Mouse (Mus musculus) kidney, postnatal 4 days (tissue): Measurements from ENCODE around the gene Chn1.
A peak's percentile ranks its signal among the peaks of the same experiment; 100 is the strongest.
"Not testable (repeated sequence)": the region's sequence is repeated elsewhere in the genome, so short reads cannot be mapped to it uniquely, and the experiment has no call there.

Experiments used
- DNase-seq, 2 experiments: peaks; one replicate each; pipeline ENCODE4 v3.0.0; 2021; ENCODE audit warnings: mixed read lengths in 2 of 2

The Chn1 gene

DNA sequence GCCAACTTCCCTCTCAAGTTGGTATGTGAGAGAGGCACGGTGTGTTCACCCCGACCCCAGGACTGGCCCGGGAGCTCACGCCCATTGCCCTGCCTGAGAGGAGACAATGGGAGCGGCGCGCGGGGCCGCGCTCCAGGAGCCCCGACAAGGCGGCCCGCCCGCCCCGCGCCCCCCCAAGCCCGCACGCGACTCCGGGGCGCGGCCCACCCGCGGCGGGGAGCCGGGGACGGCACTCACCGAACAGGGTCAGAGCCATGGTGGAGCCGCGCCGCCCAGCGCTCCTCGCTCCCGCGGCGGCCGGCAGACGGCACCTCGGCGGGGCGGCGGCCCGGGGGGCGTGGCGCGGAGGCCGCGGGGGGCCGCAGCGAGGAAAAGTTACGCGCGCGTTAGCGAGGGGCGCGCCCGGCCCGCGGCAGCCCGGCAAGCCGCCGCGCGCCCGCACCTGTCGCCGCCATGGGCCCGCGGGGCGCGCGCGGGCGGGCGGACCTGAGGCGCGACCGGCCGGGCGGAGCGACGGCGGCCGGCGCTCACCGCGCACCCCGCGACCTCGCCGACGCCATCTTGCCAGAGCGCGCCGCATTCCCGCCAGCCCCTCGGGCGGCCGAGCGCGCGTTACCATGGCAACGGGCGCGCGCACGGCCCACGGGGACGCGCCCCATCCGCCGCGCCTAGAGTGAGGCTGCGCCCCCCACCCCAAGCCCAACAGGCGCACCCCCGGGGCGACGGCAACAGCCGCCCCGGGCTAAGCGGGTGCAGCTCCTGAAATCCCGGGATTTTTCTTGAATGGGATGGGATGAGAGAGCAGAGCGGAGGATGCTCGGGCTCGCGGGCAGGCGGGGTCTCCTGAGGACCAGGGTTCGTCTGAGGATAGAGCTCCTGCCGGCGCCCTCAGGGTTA is at the start of gene Chn1:
Gene Chn1 (minus strand): TSS at position 561 of the 897 bp plus-strand sequence.
- DNase-seq = peak; percentile 77 to 85

- no peak for DNase-seq
These were observed 43.6 kb upstream of the Chn1 start for GRCm38 (mm10) chr2:73818742-73819141.

DNA sequence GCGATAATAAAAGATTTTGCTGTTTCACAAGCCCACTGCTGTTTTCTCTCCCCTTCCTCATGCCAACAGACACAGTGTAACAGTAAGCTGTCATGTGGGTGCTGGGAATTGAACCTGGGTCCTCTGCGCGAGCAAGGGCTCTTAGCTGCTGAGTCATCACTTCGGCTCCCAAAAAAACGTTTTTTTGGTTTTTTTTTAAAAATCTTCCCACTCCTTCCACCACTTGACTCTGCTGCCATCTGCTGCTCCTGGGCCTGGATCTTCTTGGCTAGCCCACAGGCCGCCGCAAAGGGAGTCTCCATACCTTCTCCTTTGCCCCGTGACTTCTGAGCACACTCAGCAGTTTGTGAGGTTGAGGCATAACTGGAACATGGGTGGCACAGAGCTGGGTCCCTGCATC is 32.5 kb upstream of the Chn1 start:
- DNase-seq = peak in 1 of 2 experiments; percentile 14

- DNase-seq = not testable (repeated sequence)
These were observed 25.0 kb upstream of the Chn1 start for GRCm38 (mm10) chr2:73800127-73800526.

- no peak for DNase-seq
These were observed 23.6 kb upstream of the Chn1 start for GRCm38 (mm10) chr2:73798786-73799185.

- DNase-seq = no peak
These were observed 23.0 kb upstream of the Chn1 start for GRCm38 (mm10) chr2:73798136-73798535.

DNA sequence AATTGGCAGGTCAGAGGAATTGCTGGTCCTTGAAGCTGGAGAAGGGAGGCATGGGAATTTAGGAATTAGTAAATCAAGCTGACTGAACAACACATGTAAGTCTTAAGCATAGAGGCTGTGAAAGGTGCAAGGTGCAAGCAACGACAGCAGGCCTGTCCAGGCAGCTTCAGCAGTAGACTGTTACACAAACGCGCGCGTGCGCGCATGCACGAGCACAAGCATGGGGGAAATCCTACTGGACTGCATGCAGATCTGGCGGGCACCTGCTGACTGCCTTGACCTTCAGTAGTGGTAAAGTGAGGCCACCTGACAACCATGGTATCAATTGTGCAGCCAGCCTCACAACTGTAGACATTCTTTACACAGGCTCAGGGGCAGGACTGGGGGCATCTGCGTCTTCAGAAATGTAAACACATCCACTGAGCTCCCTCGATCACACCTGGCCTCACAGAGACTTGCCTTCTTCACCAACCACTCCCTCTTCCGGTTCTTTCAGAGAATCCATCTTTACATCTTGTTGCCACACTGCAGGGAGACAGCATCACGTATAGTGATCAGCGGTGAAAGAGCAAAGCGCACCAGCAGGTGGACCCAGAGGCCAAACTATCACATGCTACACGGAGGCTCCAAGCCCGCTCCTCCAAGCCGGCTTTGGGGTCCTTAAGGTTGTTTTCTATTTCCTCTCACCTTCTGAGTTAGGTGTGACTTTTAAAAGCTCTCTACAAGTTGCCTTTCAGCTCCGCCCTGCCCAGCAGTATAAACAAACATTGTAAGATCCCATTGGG is 16.9 kb upstream of the Chn1 start:
- DNase-seq = peak; percentile 37 to 47

DNA sequence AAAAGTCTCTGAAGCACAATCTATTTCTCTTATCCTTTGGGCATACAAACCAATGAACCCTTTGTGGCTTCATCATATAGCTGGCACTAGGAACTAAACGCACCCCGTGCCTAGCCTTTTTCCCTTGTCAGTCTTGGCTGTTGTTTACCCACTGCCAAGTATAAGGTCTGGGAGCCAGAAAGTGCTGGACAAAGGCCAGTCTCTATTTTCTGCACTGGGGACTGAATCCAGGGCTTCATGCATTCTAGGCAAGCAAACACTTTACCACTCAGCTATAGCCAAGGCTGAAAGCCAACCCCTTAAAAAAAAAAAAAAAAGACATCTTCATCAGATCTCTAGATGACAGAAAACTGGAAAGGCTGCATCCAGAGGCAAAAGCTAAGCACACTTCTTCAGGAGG is 15.2 kb upstream of the Chn1 start:
- no peak for DNase-seq

DNA sequence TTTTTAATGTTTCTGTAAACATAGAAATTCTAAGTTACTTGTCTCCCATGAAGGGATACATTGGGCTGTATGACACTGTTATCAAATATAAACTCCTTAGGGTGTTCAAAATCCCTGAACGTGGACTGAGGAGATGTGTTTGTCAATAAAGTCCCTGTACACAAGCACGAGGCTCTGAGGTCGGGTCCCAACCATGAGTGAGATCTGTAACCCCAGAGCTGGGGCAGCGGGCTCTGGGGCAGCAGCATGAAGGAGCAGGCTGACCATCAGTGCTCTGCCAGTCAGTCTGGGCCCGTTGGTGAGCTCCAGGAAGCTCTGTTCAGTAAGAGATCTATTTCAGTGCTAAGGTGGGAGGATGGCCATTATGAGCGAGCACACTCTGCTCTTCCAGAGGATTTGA is 13.2 kb upstream of the Chn1 start:
- DNase-seq = no peak

DNA sequence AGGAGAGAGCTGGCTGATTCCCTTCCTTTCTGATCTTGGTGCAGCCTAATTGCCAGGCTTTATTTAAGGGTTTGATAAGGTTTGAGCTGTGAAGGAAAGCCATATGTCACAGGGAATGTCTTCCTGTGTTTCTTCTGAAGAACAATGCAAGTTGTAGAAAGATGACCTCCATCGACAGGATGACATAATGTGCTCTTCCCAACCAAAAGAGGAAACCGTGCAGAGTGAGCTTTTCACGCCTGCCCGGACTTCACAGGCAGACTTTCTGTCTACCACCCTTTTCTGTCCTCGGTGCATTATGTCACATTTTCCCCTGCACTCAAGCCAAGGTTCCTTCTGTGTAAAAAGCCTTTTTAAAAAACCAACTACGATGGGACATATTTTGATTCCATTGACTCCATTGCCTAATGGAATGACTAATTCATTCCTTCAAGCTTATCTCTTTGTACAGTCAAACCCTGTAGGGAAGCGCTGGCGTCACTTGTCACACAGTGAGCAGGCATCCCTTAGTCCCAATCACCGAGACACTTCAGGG is 7.3 kb upstream of the Chn1 start:
- DNase-seq = no peak

DNA sequence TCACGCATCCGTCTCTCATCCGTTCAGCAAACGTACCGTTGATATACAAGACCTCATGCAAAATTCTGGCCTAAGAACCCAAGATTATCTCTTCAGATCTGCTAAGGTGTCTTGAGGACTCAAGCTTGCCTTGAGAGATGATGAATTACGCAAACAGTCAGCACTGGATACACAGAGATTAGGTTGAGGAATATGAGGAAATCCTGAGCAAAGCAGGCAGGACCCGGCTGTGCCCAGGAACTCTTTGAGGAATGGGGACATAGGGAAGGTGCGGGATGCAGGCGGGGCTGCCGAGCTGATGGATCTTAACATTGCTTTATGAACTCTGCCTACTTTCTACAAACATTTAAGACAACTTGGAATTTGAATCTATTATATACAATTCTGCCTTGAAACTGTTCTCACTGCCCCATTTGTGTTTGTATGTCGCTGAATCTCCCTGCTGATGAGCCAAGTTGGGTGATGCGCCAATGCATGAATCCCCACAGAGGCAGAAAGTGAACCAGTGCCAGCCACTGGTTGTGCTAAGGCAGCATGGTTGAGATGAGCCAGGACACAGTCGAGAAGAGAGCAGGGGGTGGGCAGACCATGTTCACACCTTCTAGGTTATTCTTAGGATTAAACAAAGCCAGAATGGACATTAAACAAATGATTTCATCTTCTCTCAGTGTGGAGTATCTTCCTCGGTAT is 5.3 kb upstream of the Chn1 start:
- DNase-seq = no peak

DNA sequence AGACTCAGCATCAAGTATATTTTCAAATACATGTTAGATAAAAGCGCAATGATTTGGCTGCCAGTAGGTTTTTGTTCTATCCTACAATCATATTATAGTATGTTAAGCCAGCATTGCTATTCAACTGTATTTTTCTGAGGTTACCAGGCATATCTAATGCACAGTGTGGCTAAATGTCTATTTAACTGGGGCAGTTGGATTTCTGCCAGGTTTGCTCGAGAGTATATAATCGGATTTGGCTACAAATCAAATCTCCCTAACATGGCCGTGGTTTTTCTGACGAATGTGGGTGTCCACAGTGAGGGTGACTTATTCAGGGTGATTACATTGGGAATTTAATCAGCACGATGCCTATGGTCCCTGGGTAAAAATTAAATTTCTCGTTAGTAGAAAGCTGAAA is 4.7 kb upstream of the Chn1 start:
- no peak for DNase-seq

- no peak for DNase-seq
These were observed 4.0 kb upstream of the Chn1 start for GRCm38 (mm10) chr2:73779016-73779595.

GRCm38 (mm10) chr2:73776936-73777335 is 1.8 kb upstream of the Chn1 start:
- DNase-seq = no peak

DNA sequence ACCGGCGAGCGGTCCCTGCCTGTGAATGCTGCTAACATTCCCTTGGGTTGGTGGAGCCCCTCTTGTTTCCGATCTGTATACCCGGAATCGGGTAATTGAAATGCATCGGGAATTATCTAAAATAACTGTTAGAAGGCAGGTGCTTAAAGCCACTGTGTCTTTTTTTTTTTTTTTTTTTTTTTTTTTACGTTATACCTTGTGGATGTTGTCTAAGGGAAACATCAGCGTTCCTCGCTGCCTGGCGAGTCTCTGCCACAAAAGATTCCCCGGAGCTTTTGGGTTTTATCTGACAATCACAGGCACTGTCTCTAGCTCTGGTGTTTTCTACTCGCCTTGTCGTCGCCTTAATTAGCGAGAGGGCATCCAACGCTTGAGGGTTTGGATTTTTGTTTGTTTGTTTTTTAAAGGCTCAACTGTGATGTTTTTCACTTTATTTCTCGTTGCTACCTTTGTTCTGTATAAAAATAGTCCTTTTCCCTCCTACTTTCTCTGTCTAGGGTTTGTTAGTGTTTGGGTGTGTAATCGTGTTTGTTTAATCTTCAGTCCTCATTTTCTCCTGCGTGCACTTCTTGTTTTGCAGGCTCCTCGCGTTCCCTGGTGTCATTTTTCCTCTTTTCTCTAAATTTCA is 651 bp upstream of the Chn1 start:
- no peak for DNase-seq

- no peak for DNase-seq
These were observed 2.2 kb downstream of the Chn1 start for GRCm38 (mm10) chr2:73772945-73773344.

DNA sequence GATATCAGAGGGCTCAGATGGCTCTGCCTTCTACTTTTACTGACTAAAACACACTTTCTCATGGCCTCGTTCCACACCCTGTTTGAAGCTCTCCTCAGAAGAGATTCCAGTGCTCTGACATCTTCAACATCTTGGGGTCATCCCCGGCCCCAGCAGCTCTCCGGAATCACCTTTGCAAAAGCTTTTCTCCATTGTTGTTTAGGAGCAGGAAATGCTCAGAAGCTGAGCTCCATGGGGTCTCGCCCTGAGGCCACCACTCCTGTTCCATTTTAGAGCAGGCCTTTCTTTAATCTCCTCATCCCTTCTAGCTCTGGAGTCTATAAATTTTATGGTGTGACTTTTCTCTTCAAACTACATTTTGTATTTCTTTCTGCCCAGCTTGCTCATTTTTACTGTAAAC is 6.5 kb downstream of the Chn1 start:
- DNase-seq = no peak

DNA sequence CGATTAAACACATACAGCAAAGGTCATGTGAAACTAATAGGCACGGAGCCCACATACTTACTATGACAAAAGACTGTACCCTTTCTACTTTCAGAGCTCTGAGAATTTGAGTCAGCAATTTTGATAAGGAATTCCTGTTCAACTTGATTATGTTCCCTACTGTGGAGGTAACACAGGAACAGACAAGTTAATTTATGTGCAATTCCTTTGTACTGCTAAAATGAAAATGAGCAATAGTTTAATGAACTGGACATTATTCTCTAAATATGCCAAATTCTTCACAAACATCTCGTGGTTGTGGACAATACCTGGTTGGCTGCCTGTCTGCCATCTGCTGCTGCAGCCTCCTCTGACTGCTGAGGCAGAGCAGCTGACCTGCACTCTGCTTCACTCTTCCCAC is 11.6 kb downstream of the Chn1 start:
- DNase-seq = no peak

DNA sequence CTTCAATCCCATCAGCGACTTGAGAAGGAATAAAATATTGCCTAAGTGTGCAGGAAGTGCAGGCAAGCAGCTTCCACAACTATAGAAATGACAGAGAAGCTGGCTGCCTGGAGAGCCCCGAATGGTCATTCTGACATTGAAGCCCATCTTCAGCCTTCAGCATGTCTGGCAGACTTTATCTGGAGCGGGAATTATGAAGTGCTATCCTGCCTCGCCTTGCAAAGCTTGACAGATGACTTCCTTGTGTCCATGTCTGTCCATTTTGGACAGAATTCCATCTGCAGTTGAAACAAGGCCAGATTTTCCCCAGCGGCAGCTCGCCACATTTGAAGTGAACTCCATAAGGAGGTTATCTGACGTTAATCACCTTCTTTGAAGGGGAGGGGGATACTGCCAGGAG is 15.2 kb downstream of the Chn1 start:
- no peak for DNase-seq

DNA sequence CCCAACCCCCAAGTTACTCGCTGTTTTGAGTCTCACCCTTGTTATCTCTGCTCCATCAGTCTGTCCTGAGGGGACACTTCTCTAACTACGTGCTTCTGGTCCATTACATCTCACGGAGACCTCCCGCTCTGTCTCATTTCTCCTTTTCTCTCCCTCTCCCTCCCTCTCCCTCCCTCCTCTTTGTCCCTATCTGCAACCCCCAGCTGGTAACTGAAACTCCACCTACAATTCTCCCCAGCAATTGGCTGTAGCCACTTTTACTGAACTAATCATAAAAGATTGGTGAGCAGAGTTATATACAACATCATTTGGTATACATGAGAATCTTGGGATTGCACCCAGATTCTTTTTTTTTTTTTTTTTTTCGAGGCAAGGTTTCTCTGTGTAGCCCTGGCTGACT is 16.1 kb downstream of the Chn1 start:
- no peak for DNase-seq

DNA sequence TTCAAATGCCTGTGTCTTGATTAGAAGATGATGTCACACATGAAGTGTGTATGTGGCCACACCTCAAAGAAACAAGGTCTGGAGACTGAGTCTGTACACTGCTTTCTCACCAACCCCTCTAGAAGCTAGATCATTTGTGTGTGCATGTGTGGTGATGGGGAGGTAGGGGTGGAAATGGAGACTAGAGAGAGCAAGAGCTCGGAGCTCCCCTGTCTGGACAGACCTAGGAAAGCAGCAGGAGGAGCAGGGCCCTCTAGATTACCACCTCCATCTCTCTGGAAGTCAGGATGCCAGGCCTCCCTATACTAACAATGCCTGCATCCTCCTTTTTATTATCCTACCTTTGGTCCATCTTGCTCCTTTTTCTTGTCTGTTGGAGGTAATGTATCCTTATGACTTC is 27.8 kb downstream of the Chn1 start:
- no peak for DNase-seq

DNA sequence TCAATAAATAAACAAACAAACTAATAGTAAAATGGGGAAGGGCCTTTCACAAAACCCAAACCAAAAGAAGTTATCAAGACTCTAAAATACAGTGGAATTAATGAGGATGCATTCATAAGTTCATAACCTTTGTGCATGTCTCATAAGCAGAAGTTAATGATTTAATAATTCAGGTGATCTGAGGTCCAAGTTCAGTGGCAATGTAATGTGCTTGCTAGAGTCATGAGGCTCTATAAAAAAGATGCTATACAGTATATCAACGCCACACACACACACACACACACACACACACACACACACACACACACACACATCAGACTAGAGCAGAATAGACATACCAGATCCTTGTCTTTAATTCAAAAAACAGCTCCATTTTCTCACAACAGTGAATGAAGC is 28.8 kb downstream of the Chn1 start:
- DNase-seq = no peak
